Mouse (Mus musculus) kidney, postnatal 0 days (tissue): Measurements from ENCODE around the gene Dhps. TPM values are rescaled to one million over a fixed set of nuclear protein-coding genes. Genes with fewer than 3 reads are reported as not detected.
A peak's percentile ranks its signal among the peaks of the same experiment; 100 is the strongest.
"Not testable (repeated sequence)": the region's sequence is repeated elsewhere in the genome, so short reads cannot be mapped to it uniquely, and the experiment has no call there.

Experiments used
- ATAC-seq: fragments of 200-750 bp; cut with Nextera tagmentation; replicated peaks from 2 replicates; pipeline ENCODE4 v1.8.0; 2017; ENCODE audit warnings: low read depth, moderate number of reproducible peaks, moderate TSS enrichment, moderate library complexity; ENCODE audit not compliant: low FRiP score
- DNase-seq: peaks from one replicate; pipeline ENCODE4 v3.0.0-alpha.2; 2016; ENCODE audit warnings: low spot score
- H3K27ac ChIP-seq: fragments of 300-500 bp; sonication (generic); 2 replicates; pipeline ENCODE4 v1.5.1; 2014; ENCODE audit warnings: mild to moderate bottlenecking
- H3K27me3 ChIP-seq: fragments of 300-500 bp; sonication (generic); 2 replicates; pipeline ENCODE4 v1.6.1; 2014; ENCODE audit warnings: low read length, mixed read lengths; ENCODE audit not compliant: insufficient read depth
- H3K36me3 ChIP-seq: fragments of 300-500 bp; sonication (generic); 2 replicates; pipeline ENCODE4 v1.6.1; 2014; ENCODE audit warnings: low read length, mixed read lengths; ENCODE audit not compliant: insufficient read depth
- H3K4me1 ChIP-seq: fragments of 300-500 bp; sonication (generic); replicated peaks from 2 replicates; pipeline ENCODE4 v1.6.1; 2014; ENCODE audit warnings: antibody characterized with exemption, low read length, mixed read lengths; ENCODE audit not compliant: insufficient read depth
- H3K4me2 ChIP-seq: fragments of 300-500 bp; sonication (generic); 2 replicates; pipeline ENCODE4 v1.6.1; 2014; ENCODE audit warnings: mild to moderate bottlenecking, low read length, moderate library complexity, mixed read lengths
- H3K4me3 ChIP-seq: fragments of 300-500 bp; sonication (generic); replicated peaks from 2 replicates; pipeline ENCODE4 v1.5.1; 2014; ENCODE audit warnings: low read depth, low read length
- H3K9ac ChIP-seq: fragments of 300-500 bp; sonication (generic); 2 replicates; pipeline ENCODE4 v1.6.1; 2014; ENCODE audit warnings: low read depth, low read length
- H3K9me3 ChIP-seq: fragments of 300-500 bp; sonication (generic); replicated peaks from 2 replicates; pipeline ENCODE4 v1.6.1; 2016; ENCODE audit warnings: low read length, inconsistent platforms, mixed read lengths
- CTCF ChIP-seq: IDR thresholded peaks from 2 replicates; pipeline ENCODE4 v1.5.1; 2016; ENCODE audit warnings: antibody characterized with exemption, low read depth, mild to moderate bottlenecking, moderate library complexity
- WGBS: fragments of 180-500 bp; shearing (Covaris S2); extraction: QIAGEN DNeasy Blood & Tissue Kit; methylation state at CpG from one replicate; pipeline ENCODE4 v1.1.7; 2014; 5-methylcytosine and 5-hydroxymethylcytosine counted together
- polyA plus RNA-seq: library from polyadenylated mRNA; unstranded; fragments of >200 nt; fragmentation: Nextera tagmentation; extraction: Ambion mirVana; gene quantifications from 2 replicates; pipeline ENCODE4 v1.2.1, GENCODE M21; 2015

Dhps gene
- polyA plus RNA-seq, 1 experiment from 2014 or later, result 55.7 TPM

- Histone ChIP-seq H3K4me1 (no peaks in the 10 kb centered on the region; the same call in 1 of the 2 replicates), H3K27ac (no peak overlapping the region), H3K36me3 (peaks cover 25% of the 10 kb centered on the region), H3K4me3 (no peak overlapping the region), H3K4me2 (no peak overlapping the region), H3K9ac (no peak overlapping the region), H3K9me3 (no peaks in the 10 kb centered on the region), H3K27me3 (no peaks in the 10 kb centered on the region)
- peak; percentile 99 for TF ChIP-seq CTCF
- peak; percentile 93 for DNase-seq
- ATAC-seq, result no peak
- WGBS, result 3% methylated on average over 2 of the region's 2 CpGs
These were observed 5.4 kb downstream of the Dhps start for GRCm38 (mm10) chr8:85076993-85077392.

GRCm38 (mm10) chr8:85080214-85080531 lies 8.6 kb downstream of the Dhps start:
- no peak for TF ChIP-seq CTCF
- peak overlapping the region; percentile 96 for H3K4me2 ChIP-seq
- H3K27me3 ChIP-seq, result no peaks in the 10 kb centered on the region
- under 1% methylated on average over 25 of the region's 25 CpGs for WGBS
- peak overlapping the region; percentile 87 for H3K9ac ChIP-seq
- H3K36me3 ChIP-seq, result peaks cover 14% of the 10 kb centered on the region
- DNase-seq, result no peak
- H3K4me3 ChIP-seq, result peak overlapping the region; percentile 72
- no peaks in the 10 kb centered on the region; the same call in 1 of the 2 replicates for H3K4me1 ChIP-seq
- no peak for ATAC-seq
- H3K27ac ChIP-seq, result peak overlapping the region; percentile 82
- H3K9me3 ChIP-seq, result no peaks in the 10 kb centered on the region

GRCm38 (mm10) chr8:85080532-85081215 lies 9.1 kb downstream of the Dhps start, which contains the start of gene Wdr83os:
TSS of gene Wdr83os (plus strand) at chr8:85080740.
- no peaks in the 10 kb centered on the region for H3K9me3 ChIP-seq
- ATAC-seq (peak; percentile 5), DNase-seq (peak; percentile 83)
- H3K36me3 ChIP-seq, result peaks cover 12% of the 10 kb centered on the region
- H3K27ac ChIP-seq, result peak within 1 kb of the TSS; percentile 82
- peak within 1 kb of the TSS; percentile 72 for H3K4me3 ChIP-seq
- WGBS, result under 1% methylated on average over 30 of the region's 30 CpGs
- no peaks in the 10 kb centered on the region for H3K27me3 ChIP-seq
- no peak for TF ChIP-seq CTCF
- H3K4me2 ChIP-seq, result peak within 1 kb of the TSS; percentile 96
- peak within 1 kb of the TSS; percentile 87 for H3K9ac ChIP-seq
- no peaks in the 10 kb centered on the region; the same call in 1 of the 2 replicates for H3K4me1 ChIP-seq

- peak; percentile 71 for DNase-seq
- Histone ChIP-seq H3K27ac (peak within 1 kb of the TSS; percentile 82), H3K4me1 (no peaks in the 10 kb centered on the region; the same call in 1 of the 2 replicates), H3K27me3 (no peaks in the 10 kb centered on the region), H3K4me2 (peak within 1 kb of the TSS; percentile 96), H3K9me3 (no peaks in the 10 kb centered on the region), H3K36me3 (peaks cover 11% of the 10 kb centered on the region), H3K4me3 (peak within 1 kb of the TSS; percentile 72), H3K9ac (peak within 1 kb of the TSS; percentile 87)
- WGBS, result 1% methylated on average over 9 of the region's 9 CpGs
- ATAC-seq, result peak; percentile 61
- no peak for TF ChIP-seq CTCF
These were observed 9.6 kb downstream of the Dhps start, which contains the start of gene Wdr83 for GRCm38 (mm10) chr8:85081216-85081555. TSS of gene Wdr83 (minus strand) at chr8:85081306.

GRCm38 (mm10) chr8:85082169-85082568 lies 10.6 kb downstream of the Dhps start:
- 86% methylated on average over 4 of the region's 4 CpGs for WGBS
- H3K4me3 ChIP-seq, H3K27ac ChIP-seq, DNase-seq, H3K9me3 ChIP-seq, H3K4me1 ChIP-seq, H3K4me2 ChIP-seq, H3K27me3 ChIP-seq, ATAC-seq, H3K9ac ChIP-seq: not testable (repeated sequence)
- H3K36me3 ChIP-seq, result peaks cover 13% of the 10 kb centered on the region

DNA sequence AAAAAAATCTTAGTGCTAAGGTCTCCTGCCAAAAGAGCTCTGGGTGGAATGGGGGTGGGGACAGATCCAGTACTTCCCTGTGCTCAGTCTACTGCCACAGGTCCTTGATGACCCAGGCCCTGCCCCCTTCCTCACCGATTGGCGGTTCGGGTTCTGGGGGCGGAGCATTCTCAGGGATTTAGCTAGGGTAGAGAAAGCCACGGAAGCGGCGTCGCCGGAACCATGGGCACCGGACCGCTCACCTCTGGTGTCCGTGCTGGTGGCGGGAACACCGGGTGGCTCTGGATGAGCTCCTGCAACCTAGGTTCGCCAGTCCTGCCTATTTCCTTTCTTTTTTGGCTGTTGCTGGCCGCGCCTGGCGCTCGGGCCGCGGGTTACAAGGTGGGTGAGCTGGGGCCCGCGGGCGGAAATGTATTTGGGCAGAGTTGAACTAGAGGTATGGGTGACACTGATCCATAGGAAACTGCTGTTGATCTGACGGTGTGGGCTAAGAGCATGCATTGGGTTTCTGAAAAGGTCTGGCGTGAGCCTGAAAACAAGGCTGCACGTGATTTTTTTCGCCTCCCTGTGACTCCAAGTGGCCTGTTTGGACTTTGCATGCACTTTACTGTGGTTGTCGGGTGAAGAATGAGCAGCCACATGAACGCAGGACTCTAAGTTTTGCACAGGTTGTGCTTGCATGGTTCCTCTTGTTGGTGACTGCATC lies 11.7 kb downstream of the Dhps start, which contains the start of gene Man2b1:
Gene Man2b1 (plus strand): TSS at position 163 of the 706 bp plus-strand sequence.
- ATAC-seq (peak; percentile 86), DNase-seq (peak; percentile 93)
- peaks cover 22% of the 10 kb centered on the region for H3K36me3 ChIP-seq
- 3% methylated on average over 30 of the region's 30 CpGs for WGBS
- peak within 1 kb of the TSS; percentile 62; the same call in 1 of the 2 replicates for H3K27ac ChIP-seq
- no peaks in the 10 kb centered on the region; the same call in 1 of the 2 replicates for H3K4me1 ChIP-seq
- peak within 1 kb of the TSS; percentile 73 for H3K9ac ChIP-seq
- H3K9me3 ChIP-seq, result no peaks in the 10 kb centered on the region
- H3K27me3 ChIP-seq, result no peaks in the 10 kb centered on the region
- peak within 1 kb of the TSS; percentile 95 for H3K4me2 ChIP-seq
- H3K4me3 ChIP-seq, result peak within 1 kb of the TSS; percentile 65
- TF ChIP-seq CTCF, result peak; percentile 52; the same call in 1 of the 2 replicates
